8 mouse cellular contexts compared by ENCODE assay signal in the genomic region with DNA sequence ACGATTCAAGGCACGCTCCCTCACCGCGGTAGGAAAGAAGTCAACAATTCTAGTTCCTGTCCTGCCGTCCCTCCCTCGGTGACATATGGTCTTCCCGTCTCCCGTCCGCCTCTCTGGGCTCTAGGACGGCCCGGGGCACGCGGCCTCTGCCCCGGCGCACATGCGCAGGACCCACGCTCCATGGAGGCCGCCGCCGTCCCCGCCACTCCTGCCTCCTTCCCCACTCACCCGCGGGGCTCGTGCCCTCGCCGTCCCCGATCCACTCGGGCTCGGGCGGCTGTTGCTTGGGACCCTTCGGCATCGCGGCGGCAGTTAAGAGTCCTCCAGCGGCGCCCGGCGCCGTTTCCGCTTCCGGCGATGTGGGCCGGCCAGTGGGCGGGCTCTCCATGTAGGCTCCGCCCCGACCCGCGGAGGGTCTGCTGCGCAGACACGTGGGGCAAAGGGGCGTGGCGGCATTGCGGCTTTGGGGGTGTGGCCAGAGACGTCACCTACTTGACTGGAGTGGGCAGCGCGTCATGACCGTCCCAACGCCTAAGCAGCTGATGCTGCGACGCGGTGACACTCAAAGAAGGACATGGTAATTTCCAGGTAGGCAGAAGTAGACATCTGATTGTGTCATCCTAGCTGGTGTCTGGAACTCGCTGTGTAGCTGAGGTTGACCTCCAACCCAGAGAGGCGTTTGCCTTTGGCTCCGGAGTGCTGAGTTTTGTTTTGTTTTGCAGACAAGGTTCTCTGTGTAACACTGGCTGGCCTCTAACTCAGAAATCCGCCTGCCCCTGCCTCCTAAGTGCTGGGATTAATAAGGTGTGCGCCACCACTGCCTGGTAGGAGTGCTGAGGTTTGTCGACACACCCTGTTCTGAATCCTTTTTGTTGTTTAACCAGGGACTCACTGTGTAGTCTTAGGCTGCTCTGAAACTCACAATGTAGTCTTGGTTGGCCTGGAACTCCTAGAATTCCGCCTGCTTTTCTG. TPM values are rescaled to one million over a fixed set of nuclear protein-coding genes. Genes with fewer than 3 reads are reported as not detected.
DNase-seq lines count a peak whose midpoint lies in the region; ATAC-seq and TF ChIP-seq lines count a peak whose summit lies in the region.

A gene (minus strand): TSS at position 344 of the 972 bp plus-strand sequence.

- H3K4me3 ChIP-seq in hindbrain, embryonic 13.5 days: peak within 1 kb of the TSS; percentile 82

- no peak for TF ChIP-seq CTCF in Patski (IDR thresholded peaks at IDR 0.05)

- no peaks in the 10 kb centered on the region for H3K9me3 ChIP-seq in hindbrain, embryonic 13.5 days

- CTCF ChIA-PET in Patski (lab: Charles Lee): interaction anchor here (1.1 to 1.2 kb wide), 2 partner anchors 24 to 31 kb away, joined by 4 to 5 read pairs; no protein-coding TSS in a partner anchor

- H3K4me2 ChIP-seq in hindbrain, embryonic 13.5 days: peak within 1 kb of the TSS; percentile 91

- in situ Hi-C loops in Patski (cut with MboI; ENCODE audit: low pct_unique_long_range_greater_than_20kb): no loop called here

- ATAC-seq in Patski: peak; percentile 89
- peak; percentile 96 for ATAC-seq in hindbrain, embryonic 13.5 days (ENCODE audit: low FRiP score)

- DNase-seq in Patski (ENCODE audit: low read depth, low spot score): peak; percentile 68
- DNase-seq in cerebellum, postnatal 14 days: peak; percentile 99 to 100
- DNase-seq in frontal cortex, postnatal 14 days (ENCODE audit: low spot score in 2 of 2): peak; percentile 96 to 99
- peak; percentile 95 to 97 for DNase-seq in layer of hippocampus, postnatal 25 days (ENCODE audit: extremely low spot score in 1 of 2, low spot score in 1 of 2)
- DNase-seq in lung, postnatal 25 days (ENCODE audit: low spot score): peak; percentile 98
- peak; percentile 99 for DNase-seq in retina, embryonic 14.5 days (ENCODE audit: low spot score)
- DNase-seq in thymus, postnatal 4 days: peak; percentile 100

- no peaks in the 10 kb centered on the region for H3K27me3 ChIP-seq in Patski
- no peaks in the 10 kb centered on the region for H3K27me3 ChIP-seq in hindbrain, embryonic 13.5 days

- H3K36me3 ChIP-seq in hindbrain, embryonic 13.5 days: peaks cover 42% of the 10 kb centered on the region

- WGBS in hindbrain, embryonic 13.5 days: under 1% methylated on average over 68 of the region's 68 CpGs

- peak within 1 kb of the TSS; percentile 83 for H3K27ac ChIP-seq in hindbrain, embryonic 13.5 days

- POLR2A ChIA-PET in Patski (lab: Charles Lee): no interaction called here

- H3K4me1 ChIP-seq in hindbrain, embryonic 13.5 days (replicated peaks): peaks cover 27% of the 10 kb centered on the region

- peak within 1 kb of the TSS; percentile 90 for H3K9ac ChIP-seq in hindbrain, embryonic 13.5 days

RNA-seq across cellular contexts. Expression of the gene that starts here (rescaled TPM):
- polyA plus RNA-seq in Patski (2021): 110 TPM
- polyA plus RNA-seq in hindbrain, embryonic 13.5 days (2015; fragmentation: Nextera tagmentation; extraction: Ambion mirVana): 96.6 and 103 TPM in 2 replicates
- 10 to 100 TPM; 70.3 to 80.6 TPM for total RNA-seq in layer of hippocampus, postnatal 25 days (2021)

Comparison
In these comparisons a context has a peak if more than half of its experiments do, and no peak if none do; other contexts are left out.
1. Peak in every context shown above with its lines: DNase-seq, ATAC-seq, H3K4me3 ChIP-seq and H3K27ac ChIP-seq.